Mouse (Mus musculus) lung, embryonic 14.5 days (tissue): ENCODE results near the gene Nxpe4. TPM values are rescaled to one million over a fixed set of nuclear protein-coding genes. Genes with fewer than 3 reads are reported as not detected.
"Not testable (repeated sequence)": the region's sequence is repeated elsewhere in the genome, so short reads cannot be mapped to it uniquely, and the experiment has no call there.

Experiments
- ATAC-seq: fragments of 200-750 bp; cut with Nextera tagmentation; 2 replicates; pipeline ENCODE4 v1.8.0; 2017; ENCODE audit warnings: mild to moderate bottlenecking, moderate TSS enrichment, moderate library complexity; ENCODE audit not compliant: insufficient read depth
- DNase-seq: peaks from one replicate; pipeline ENCODE4 v3.0.0-alpha.2; 2015
- H3K27ac ChIP-seq: fragments of 300-500 bp; sonication (generic); 2 replicates; pipeline ENCODE4 v1.5.1; 2014; ENCODE audit warnings: low read depth, mild to moderate bottlenecking, moderate library complexity
- H3K27me3 ChIP-seq: fragments of 300-500 bp; sonication (generic); 2 replicates; pipeline ENCODE4 v1.6.1; 2014; ENCODE audit warnings: low read length, control low read depth; ENCODE audit not compliant: insufficient read depth
- H3K36me3 ChIP-seq: fragments of 300-500 bp; sonication (generic); 2 replicates; pipeline ENCODE4 v1.6.1; 2014; ENCODE audit warnings: control low read depth; ENCODE audit not compliant: insufficient read depth
- H3K4me1 ChIP-seq: fragments of 300-500 bp; sonication (generic); 2 replicates; pipeline ENCODE4 v1.6.1; 2014; ENCODE audit warnings: antibody characterized with exemption, control low read depth; ENCODE audit not compliant: insufficient read depth
- H3K4me2 ChIP-seq: fragments of 300-500 bp; sonication (generic); 2 replicates; pipeline ENCODE4 v1.6.1; 2014; ENCODE audit warnings: mild to moderate bottlenecking
- H3K4me3 ChIP-seq: fragments of 300-500 bp; sonication (generic); 2 replicates; pipeline ENCODE4 v1.5.1; 2014; ENCODE audit warnings: low read depth, low read length
- H3K9ac ChIP-seq: fragments of 300-500 bp; sonication (generic); 2 replicates; pipeline ENCODE4 v1.6.1; 2014
- H3K9me3 ChIP-seq: fragments of 300-500 bp; sonication (generic); 2 replicates; pipeline ENCODE4 v1.6.1; 2016; ENCODE audit warnings: low read depth, low read length, control low read depth
- CTCF ChIP-seq: IDR thresholded peaks from 2 replicates; pipeline ENCODE4 v1.5.1; 2016; ENCODE audit warnings: antibody characterized with exemption, low read depth
- WGBS: fragments of 180-500 bp; shearing (Covaris S2); extraction: QIAGEN DNeasy Blood & Tissue Kit; methylation state at CpG from one replicate; pipeline ENCODE4 v1.1.7; 2014; 5-methylcytosine and 5-hydroxymethylcytosine counted together
- polyA plus RNA-seq: library from polyadenylated mRNA; unstranded; fragments of >200 nt; fragmentation: Nextera tagmentation; extraction: Ambion mirVana; gene quantifications from 2 replicates; pipeline ENCODE4 v1.2.1, GENCODE M21; 2014

The Nxpe4 gene
- 6.2 and 6.9 TPM in 2 replicates for polyA plus RNA-seq

- WGBS = 30% methylated on average over 12 of the region's 12 CpGs
- Histone ChIP-seq H3K4me1 (no peaks in the 10 kb centered on the region), H3K4me2 (peak within 1 kb of the TSS; percentile 58), H3K4me3 (peak within 1 kb of the TSS; percentile 44), H3K9me3 (no peaks in the 10 kb centered on the region), H3K27ac (no peak within 1 kb of the TSS), H3K27me3 (no peaks in the 10 kb centered on the region), H3K9ac (peak within 1 kb of the TSS; percentile 42), H3K36me3 (no peaks in the 10 kb centered on the region)
- DNase-seq (peak; percentile 93), ATAC-seq (peak; percentile 71; the same call in 1 of the 2 replicates)
- TF ChIP-seq CTCF = peak; percentile 58
Observed at GRCm38 (mm10) chr9:48161505-48162192, at the start of gene Nxpe4. Nxpe4 (plus strand) TSS chr9:48162023.

GRCm38 (mm10) chr9:48126815-48127214 is 35.0 kb upstream of the Nxpe4 start:
- Histone ChIP-seq H3K27ac (no peak overlapping the region), H3K9me3 (no peaks in the 10 kb centered on the region), H3K9ac (no peak overlapping the region), H3K36me3 (no peaks in the 10 kb centered on the region), H3K4me2 (no peak overlapping the region), H3K27me3 (no peaks in the 10 kb centered on the region), H3K4me1 (no peaks in the 10 kb centered on the region), H3K4me3 (no peak overlapping the region)
- DNase-seq (no peak), ATAC-seq (no peak)
- TF ChIP-seq CTCF = peak; percentile 25; the same call in 1 of the 2 replicates
- 26% methylated on average over 3 of the region's 3 CpGs for WGBS

- H3K4me1 ChIP-seq = no peaks in the 10 kb centered on the region
- peak; percentile 82 for DNase-seq
- H3K27me3 ChIP-seq = no peaks in the 10 kb centered on the region
- ATAC-seq = no peak
- no peak overlapping the region for H3K4me2 ChIP-seq
- 11% methylated on average over 3 of the region's 3 CpGs for WGBS
- H3K4me3 ChIP-seq = no peak overlapping the region
- no peaks in the 10 kb centered on the region for H3K36me3 ChIP-seq
- H3K27ac ChIP-seq = no peak overlapping the region
- TF ChIP-seq CTCF = no peak
- H3K9me3 ChIP-seq = no peaks in the 10 kb centered on the region
- H3K9ac ChIP-seq = no peak overlapping the region
Observed at GRCm38 (mm10) chr9:48137507-48137906, 24.3 kb upstream of the Nxpe4 start.

- TF ChIP-seq CTCF = no peak
- no peak for ATAC-seq
- no peaks in the 10 kb centered on the region for H3K36me3 ChIP-seq
- no peak overlapping the region for H3K4me2 ChIP-seq
- H3K9me3 ChIP-seq = no peaks in the 10 kb centered on the region
- no peaks in the 10 kb centered on the region for H3K4me1 ChIP-seq
- DNase-seq = no peak
- no peak overlapping the region for H3K9ac ChIP-seq
- H3K27ac ChIP-seq = no peak overlapping the region
- H3K4me3 ChIP-seq = no peak overlapping the region
- H3K27me3 ChIP-seq = no peaks in the 10 kb centered on the region
- whole genome bisulfite sequencing = 48% methylated on average over 8 of the region's 8 CpGs
Observed at GRCm38 (mm10) chr9:48140485-48141411, 21.1 kb upstream of the Nxpe4 start.

GRCm38 (mm10) chr9:48142646-48143045 is 19.2 kb upstream of the Nxpe4 start:
- no peaks in the 10 kb centered on the region for H3K9me3 ChIP-seq
- no peaks in the 10 kb centered on the region for H3K4me1 ChIP-seq
- DNase-seq (no peak), ATAC-seq (no peak)
- H3K36me3 ChIP-seq = no peaks in the 10 kb centered on the region
- H3K4me2 ChIP-seq = no peak overlapping the region
- 76% methylated on average over 6 of the region's 6 CpGs for WGBS
- H3K9ac ChIP-seq = no peak overlapping the region
- no peak overlapping the region for H3K27ac ChIP-seq
- H3K4me3 ChIP-seq = no peak overlapping the region
- H3K27me3 ChIP-seq = no peaks in the 10 kb centered on the region
- no peak for TF ChIP-seq CTCF

- H3K36me3 ChIP-seq = no peaks in the 10 kb centered on the region
- no peaks in the 10 kb centered on the region for H3K4me1 ChIP-seq
- H3K9me3 ChIP-seq = no peaks in the 10 kb centered on the region
- TF ChIP-seq CTCF = no peak
- no peak overlapping the region for H3K27ac ChIP-seq
- no peak overlapping the region for H3K9ac ChIP-seq
- ATAC-seq (no peak), DNase-seq (no peak)
- H3K4me2 ChIP-seq = no peak overlapping the region
- H3K27me3 ChIP-seq = no peaks in the 10 kb centered on the region
- no peak overlapping the region for H3K4me3 ChIP-seq
- WGBS = 68% methylated on average over 3 of the region's 3 CpGs
Observed at GRCm38 (mm10) chr9:48146761-48147160, 15.1 kb upstream of the Nxpe4 start.

- DNase-seq = peak; percentile 46
- 44% methylated on average over 6 of the region's 6 CpGs for WGBS
Observed at GRCm38 (mm10) chr9:48166531-48166930, 4.7 kb downstream of the Nxpe4 start.

More at GRCm38 (mm10) chr9:48166531-48166930, 4.7 kb downstream of the Nxpe4 start:
- H3K4me2 ChIP-seq, H3K9me3 ChIP-seq, H3K4me3 ChIP-seq, H3K9ac ChIP-seq, H3K4me1 ChIP-seq, H3K36me3 ChIP-seq, H3K27me3 ChIP-seq, H3K27ac ChIP-seq: not testable (repeated sequence)
- ATAC-seq = peak; percentile 49; the same call in 1 of the 2 replicates
